Mouse (Mus musculus): ENCODE data around the gene Hilpda. TPM values are rescaled to one million over a fixed set of nuclear protein-coding genes. Genes with fewer than 3 reads are reported as not detected.

The Hilpda gene
- total and polyA plus RNA-seq, 3 experiments, result 16.3 to 36.0 (median 31.1) TPM

- DNase-seq (ENCODE audit: low spot score), result no peak
- H3K36me3 ChIP-seq (replicated peaks), result peaks cover 5% of the 10 kb centered on the region
- peaks cover 16% of the 10 kb centered on the region for H3K4me1 ChIP-seq (ENCODE audit: insufficient read depth, low read depth, low read length)
- no peak for ATAC-seq (ENCODE audit: extremely low read depth, insufficient number of reproducible peaks, low FRiP score, poor library complexity, severe bottlenecking)
- H3K4me3 ChIP-seq (ENCODE audit: low read depth, low read length), result no peak overlapping the region
- peaks cover 32% of the 10 kb centered on the region for H3K27me3 ChIP-seq (ENCODE audit: insufficient read depth, low read length)
- TF ChIP-seq GATA1 (IDR thresholded peaks at IDR 0.05; ENCODE audit: borderline replicate concordance, low read length), result no peak
- TF ChIP-seq POLR2AphosphoS5 (IDR thresholded peaks at IDR 0.05; ENCODE audit: insufficient replicate concordance, low read depth, low read length), result no peak
- no peak for TF ChIP-seq CTCF (IDR thresholded peaks at IDR 0.05; ENCODE audit: low read depth, low read length)
- TF ChIP-seq GATA2 (IDR thresholded peaks at IDR 0.05; ENCODE audit: borderline replicate concordance, low read depth, low read length), result no peak
- TF ChIP-seq TAL1 (conservative IDR thresholded peaks at IDR 0.05; ENCODE audit: low read depth, low read length), result no peak
- H3K9me3 ChIP-seq (replicated peaks), result no peaks in the 10 kb centered on the region
Observed at GRCm38 (mm10) chr6:29269006-29269668, 3.2 kb upstream of the Hilpda start.

- Histone ChIP-seq H3K4me3 (ENCODE audit: low read depth, low read length) (no peak overlapping the region), H3K9me3 (replicated peaks) (no peaks in the 10 kb centered on the region), H3K4me1 (ENCODE audit: insufficient read depth, low read depth, low read length) (peaks cover 23% of the 10 kb centered on the region), H3K36me3 (replicated peaks) (peaks cover 23% of the 10 kb centered on the region), H3K27me3 (ENCODE audit: insufficient read depth, low read length) (peaks cover 16% of the 10 kb centered on the region)
- DNase-seq (ENCODE audit: low spot score) (no peak), ATAC-seq (ENCODE audit: extremely low read depth, insufficient number of reproducible peaks, low FRiP score, poor library complexity, severe bottlenecking) (no peak)
- TF ChIP-seq POLR2AphosphoS5 (IDR thresholded peaks at IDR 0.05; ENCODE audit: insufficient replicate concordance, low read depth, low read length) (no peak), GATA1 (IDR thresholded peaks at IDR 0.05; ENCODE audit: borderline replicate concordance, low read length) (no peak), GATA2 (IDR thresholded peaks at IDR 0.05; ENCODE audit: borderline replicate concordance, low read depth, low read length) (no peak), TAL1 (conservative IDR thresholded peaks at IDR 0.05; ENCODE audit: low read depth, low read length) (no peak), CTCF (IDR thresholded peaks at IDR 0.05; ENCODE audit: low read depth, low read length) (no peak)
Observed at GRCm38 (mm10) chr6:29270961-29271360, 1.3 kb upstream of the Hilpda start.

GRCm38 (mm10) chr6:29276746-29277145, 4.5 kb downstream of the Hilpda start:
- no peak for DNase-seq (ENCODE audit: low spot score)
- H3K4me3 ChIP-seq (ENCODE audit: low read depth, low read length), result no peak overlapping the region
- TF ChIP-seq TAL1 (conservative IDR thresholded peaks at IDR 0.05; ENCODE audit: low read depth, low read length) (no peak), GATA2 (IDR thresholded peaks at IDR 0.05; ENCODE audit: borderline replicate concordance, low read depth, low read length) (no peak), CTCF (IDR thresholded peaks at IDR 0.05; ENCODE audit: low read depth, low read length) (no peak), GATA1 (IDR thresholded peaks at IDR 0.05; ENCODE audit: borderline replicate concordance, low read length) (no peak), POLR2AphosphoS5 (IDR thresholded peaks at IDR 0.05; ENCODE audit: insufficient replicate concordance, low read depth, low read length) (no peak)

GRCm38 (mm10) chr6:29278513-29279267, 6.4 kb downstream of the Hilpda start:
- peaks cover 42% of the 10 kb centered on the region for H3K36me3 ChIP-seq (replicated peaks)
- ATAC-seq (ENCODE audit: extremely low read depth, insufficient number of reproducible peaks, low FRiP score, poor library complexity, severe bottlenecking) (no peak), DNase-seq (ENCODE audit: low spot score) (peak; percentile 53)
- H3K4me3 ChIP-seq (ENCODE audit: low read depth, low read length), result no peak overlapping the region
- peaks cover 8% of the 10 kb centered on the region for H3K27me3 ChIP-seq (ENCODE audit: insufficient read depth, low read length)
- H3K4me1 ChIP-seq (ENCODE audit: insufficient read depth, low read depth, low read length), result peaks cover 17% of the 10 kb centered on the region
- TF ChIP-seq GATA2 (IDR thresholded peaks at IDR 0.05; ENCODE audit: borderline replicate concordance, low read depth, low read length), result no peak
- TF ChIP-seq GATA1 (IDR thresholded peaks at IDR 0.05; ENCODE audit: borderline replicate concordance, low read length), result no peak
- no peak for TF ChIP-seq POLR2AphosphoS5 (IDR thresholded peaks at IDR 0.05; ENCODE audit: insufficient replicate concordance, low read depth, low read length)
- no peak for TF ChIP-seq TAL1 (conservative IDR thresholded peaks at IDR 0.05; ENCODE audit: low read depth, low read length)
- peak; percentile 38; the same call in 1 of the 2 replicates for TF ChIP-seq CTCF (IDR thresholded peaks at IDR 0.05; ENCODE audit: low read depth, low read length)
- H3K9me3 ChIP-seq (replicated peaks), result no peaks in the 10 kb centered on the region

More at GRCm38 (mm10) chr6:29276746-29277145, 4.5 kb downstream of the Hilpda start:
- no peak for ATAC-seq (ENCODE audit: extremely low read depth, insufficient number of reproducible peaks, low FRiP score, poor library complexity, severe bottlenecking)
- peaks cover 42% of the 10 kb centered on the region for H3K36me3 ChIP-seq (replicated peaks)
- H3K27me3 ChIP-seq (ENCODE audit: insufficient read depth, low read length), result no peaks in the 10 kb centered on the region; the same call in 1 of the 2 replicates
- no peaks in the 10 kb centered on the region for H3K9me3 ChIP-seq (replicated peaks)
- H3K4me1 ChIP-seq (ENCODE audit: insufficient read depth, low read depth, low read length), result peaks cover 23% of the 10 kb centered on the region

GRCm38 (mm10) chr6:29279293-29279692, 7.0 kb downstream of the Hilpda start, which contains the start of gene Fam71f2:
Fam71f2 (plus strand) TSS chr6:29279593.
- peaks cover 8% of the 10 kb centered on the region for H3K27me3 ChIP-seq (ENCODE audit: insufficient read depth, low read length)
- no peaks in the 10 kb centered on the region for H3K9me3 ChIP-seq (replicated peaks)
- H3K4me1 ChIP-seq (ENCODE audit: insufficient read depth, low read depth, low read length), result peaks cover 11% of the 10 kb centered on the region
- no peak for DNase-seq (ENCODE audit: low spot score)
- TF ChIP-seq CTCF (IDR thresholded peaks at IDR 0.05; ENCODE audit: low read depth, low read length) (no peak), TAL1 (conservative IDR thresholded peaks at IDR 0.05; ENCODE audit: low read depth, low read length) (no peak), GATA1 (IDR thresholded peaks at IDR 0.05; ENCODE audit: borderline replicate concordance, low read length) (no peak), POLR2AphosphoS5 (IDR thresholded peaks at IDR 0.05; ENCODE audit: insufficient replicate concordance, low read depth, low read length) (no peak), GATA2 (IDR thresholded peaks at IDR 0.05; ENCODE audit: borderline replicate concordance, low read depth, low read length) (no peak)
- no peak within 1 kb of the TSS for H3K4me3 ChIP-seq (ENCODE audit: low read depth, low read length)
- ATAC-seq (ENCODE audit: extremely low read depth, insufficient number of reproducible peaks, low FRiP score, poor library complexity, severe bottlenecking), result no peak
- H3K36me3 ChIP-seq (replicated peaks), result peaks cover 36% of the 10 kb centered on the region

DNA sequence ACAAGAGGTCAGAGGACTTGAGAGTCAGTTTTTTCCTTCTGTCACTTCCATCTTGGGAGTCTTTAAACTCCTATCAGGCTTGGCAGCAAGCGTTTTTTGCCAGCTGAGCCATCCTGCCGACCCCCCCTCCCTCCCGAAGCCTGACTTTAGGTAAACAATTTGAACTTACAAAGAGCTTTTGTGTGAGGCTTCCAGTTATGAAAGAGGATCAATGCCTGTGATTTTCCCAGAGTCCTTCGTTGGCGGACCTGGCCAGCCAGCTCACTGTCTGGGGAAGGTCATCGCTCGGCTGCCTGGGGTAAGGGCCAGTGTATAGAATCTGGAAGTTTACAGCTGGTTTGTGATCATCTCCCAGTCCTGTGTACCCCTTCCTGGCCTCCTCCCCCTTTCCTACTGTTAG, 8.4 kb downstream of the Hilpda start:
- ATAC-seq (ENCODE audit: extremely low read depth, insufficient number of reproducible peaks, low FRiP score, poor library complexity, severe bottlenecking) (no peak), DNase-seq (ENCODE audit: low spot score) (no peak)
- peaks cover 8% of the 10 kb centered on the region for H3K27me3 ChIP-seq (ENCODE audit: insufficient read depth, low read length)
- peaks cover 22% of the 10 kb centered on the region for H3K36me3 ChIP-seq (replicated peaks)
- H3K4me1 ChIP-seq (ENCODE audit: insufficient read depth, low read depth, low read length), result peaks cover 4% of the 10 kb centered on the region
- no peaks in the 10 kb centered on the region for H3K9me3 ChIP-seq (replicated peaks)
- TF ChIP-seq TAL1 (conservative IDR thresholded peaks at IDR 0.05; ENCODE audit: low read depth, low read length) (no peak), POLR2AphosphoS5 (IDR thresholded peaks at IDR 0.05; ENCODE audit: insufficient replicate concordance, low read depth, low read length) (no peak), GATA1 (IDR thresholded peaks at IDR 0.05; ENCODE audit: borderline replicate concordance, low read length) (no peak), GATA2 (IDR thresholded peaks at IDR 0.05; ENCODE audit: borderline replicate concordance, low read depth, low read length) (no peak), CTCF (IDR thresholded peaks at IDR 0.05; ENCODE audit: low read depth, low read length) (no peak)
- H3K4me3 ChIP-seq (ENCODE audit: low read depth, low read length), result no peak overlapping the region

All from G1E (cell line).